Mouse (Mus musculus): Measurements from ENCODE around the gene Aldh16a1.

- no peak for TF ChIP-seq POLR2A (IDR thresholded peaks at IDR 0.05; ENCODE audit: insufficient read depth, low read depth, low read length)
- no peak for TF ChIP-seq CTCF (IDR thresholded peaks at IDR 0.05; ENCODE audit: insufficient read depth, low read depth, low read length)
Observed at GRCm38 (mm10) chr7:45183672-45184071, 29.3 kb upstream of the Aldh16a1 start.
